Mouse (Mus musculus): ENCODE data around the gene Lsp1.

Gene Lsp1

DNA sequence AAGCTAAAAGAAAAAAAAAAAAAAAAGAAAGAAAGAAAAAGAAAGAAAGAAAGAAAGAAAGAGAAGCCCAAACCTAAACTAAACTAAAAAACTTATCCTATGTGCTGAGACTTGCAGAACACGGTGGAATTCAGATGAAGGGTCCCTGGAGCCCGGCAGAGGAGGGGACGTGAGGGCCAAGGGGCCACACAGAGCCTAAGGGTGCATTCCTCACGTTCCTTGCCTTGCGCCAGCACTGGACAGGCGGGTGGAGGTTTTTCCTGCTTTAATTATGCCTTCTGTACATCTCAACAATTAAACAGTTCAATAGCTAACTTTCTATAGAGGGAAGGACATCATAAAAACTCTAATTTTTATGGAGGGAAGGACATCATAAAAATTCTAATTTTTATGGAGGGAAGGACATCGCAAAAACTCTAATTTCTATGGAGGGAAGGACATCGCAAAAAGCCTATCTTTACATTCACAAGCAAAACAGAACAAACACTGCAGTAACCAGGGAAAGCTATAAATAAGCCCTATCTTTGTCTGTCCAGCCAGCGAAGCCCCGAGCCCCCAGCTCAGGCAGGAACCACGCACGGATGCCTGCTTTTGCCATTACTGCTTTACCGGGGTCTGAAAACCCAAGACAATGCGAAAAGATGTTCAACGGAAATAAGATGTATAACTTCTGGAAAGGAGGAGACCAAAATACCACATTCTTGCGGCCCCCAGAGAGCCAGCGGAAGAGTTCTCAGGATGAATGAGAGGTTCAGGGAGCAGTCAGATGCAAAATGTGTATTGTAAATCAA is 62.8 kb downstream of the Lsp1 start:
- in situ Hi-C loops (cut with MboI; ENCODE audit: low pct_unique_long_range_greater_than_20kb in 1 of 2, low sequenced_read_pairs in 2 of 2, unreplicated experiment in 1 of 2): no loop called here

DNA sequence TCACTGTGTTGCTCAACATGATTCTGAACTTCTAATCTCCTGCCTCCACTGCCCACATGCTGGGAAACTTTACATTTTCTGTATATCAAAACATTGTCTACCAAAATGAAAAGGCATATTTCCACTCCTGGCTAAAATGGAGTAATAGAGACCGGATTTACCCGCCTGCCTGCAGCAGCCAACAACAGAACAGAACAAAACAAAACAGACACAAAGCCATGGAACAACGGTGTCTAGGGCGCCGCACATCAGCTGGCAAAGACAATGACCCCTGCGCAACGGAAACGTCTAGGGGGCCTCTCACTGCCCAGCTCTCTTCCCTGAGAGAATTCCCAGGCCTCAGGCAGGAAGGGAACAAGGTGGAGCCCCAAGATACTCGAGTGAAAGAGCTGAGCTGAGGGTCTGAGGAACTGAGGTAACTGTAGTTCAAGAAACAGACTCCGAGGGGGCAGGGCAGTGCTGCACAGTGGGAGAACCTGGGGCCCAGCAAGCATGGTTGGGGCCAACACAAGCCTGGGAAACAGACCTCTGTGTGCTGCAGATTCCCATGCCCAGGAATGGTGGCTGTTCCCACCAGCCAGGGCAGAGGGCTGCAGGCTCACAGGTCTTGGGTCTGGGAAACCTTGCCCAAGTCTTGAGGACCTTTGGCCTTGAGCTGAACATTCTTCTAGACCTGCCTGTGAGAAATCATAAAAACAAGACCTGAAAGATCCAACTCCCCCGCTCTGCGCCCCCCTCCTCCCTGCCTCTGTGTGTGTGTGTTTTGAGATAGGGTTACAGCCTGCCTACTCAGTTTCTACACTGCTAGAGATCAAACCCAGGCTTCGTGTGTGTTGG is 65.0 kb downstream of the Lsp1 start:
- in situ Hi-C loops (cut with MboI; ENCODE audit: low pct_unique_long_range_greater_than_20kb in 1 of 2, low sequenced_read_pairs in 2 of 2, unreplicated experiment in 1 of 2): no loop called here

GRCm38 (mm10) chr7:142529350-142529749 is 68.7 kb downstream of the Lsp1 start:
- in situ Hi-C loops (cut with MboI; ENCODE audit: low pct_unique_long_range_greater_than_20kb in 1 of 2, low sequenced_read_pairs in 2 of 2, unreplicated experiment in 1 of 2): no loop called here

- in situ Hi-C loops (cut with MboI; ENCODE audit: low pct_unique_long_range_greater_than_20kb in 1 of 2, low sequenced_read_pairs in 2 of 2, unreplicated experiment in 1 of 2): no loop called here
Measured at GRCm38 (mm10) chr7:142531973-142532521, 71.4 kb downstream of the Lsp1 start.

- in situ Hi-C loops (cut with MboI; ENCODE audit: low pct_unique_long_range_greater_than_20kb in 1 of 2, low sequenced_read_pairs in 2 of 2, unreplicated experiment in 1 of 2): no loop called here
Measured at GRCm38 (mm10) chr7:142532671-142533058, 72.1 kb downstream of the Lsp1 start, which contains the start of gene Mrpl23. Gene Mrpl23 (plus strand): TSS chr7:142532686.

DNA sequence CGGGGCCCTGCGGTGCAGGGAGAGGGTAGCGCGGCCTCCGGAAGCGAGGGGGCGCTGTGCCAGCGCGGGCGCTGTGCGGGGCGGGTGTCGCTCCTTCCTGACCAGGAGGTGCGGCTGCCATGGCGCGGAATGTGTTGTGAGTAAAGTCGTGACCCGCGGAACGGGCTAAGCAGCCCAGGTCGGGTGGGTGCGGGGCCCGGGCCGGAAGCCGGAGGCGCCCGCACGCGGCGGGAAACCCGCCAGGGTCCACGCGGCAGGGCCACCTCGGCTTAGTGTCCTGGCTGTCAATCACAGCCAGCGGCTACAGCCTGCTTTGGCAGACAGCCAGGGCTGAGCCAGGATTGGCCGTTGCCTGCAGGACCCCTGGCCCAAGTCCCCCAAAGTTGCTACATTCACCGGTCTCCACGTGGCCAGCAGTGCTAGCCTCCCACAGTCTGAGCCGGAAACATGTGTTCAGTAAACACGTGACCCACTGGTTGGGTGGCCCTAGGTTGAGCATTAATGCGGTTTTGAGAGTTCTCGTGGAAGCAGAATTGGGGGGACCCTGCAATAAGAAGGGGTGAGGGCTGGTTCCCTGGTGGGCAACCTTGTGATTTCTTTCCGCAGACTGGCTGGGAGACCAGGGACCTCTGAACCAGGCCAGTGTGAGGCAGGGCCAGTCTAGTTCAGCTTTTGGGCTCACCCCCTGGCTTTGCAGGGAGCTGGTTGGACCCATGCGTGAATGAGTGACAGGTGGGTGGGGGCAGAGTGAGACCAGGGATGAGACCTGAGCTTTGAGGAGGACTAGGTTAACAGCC is 72.6 kb downstream of the Lsp1 start:
- in situ Hi-C loops (cut with MboI; ENCODE audit: low pct_unique_long_range_greater_than_20kb in 1 of 2, low sequenced_read_pairs in 2 of 2, unreplicated experiment in 1 of 2): no loop called here

DNA sequence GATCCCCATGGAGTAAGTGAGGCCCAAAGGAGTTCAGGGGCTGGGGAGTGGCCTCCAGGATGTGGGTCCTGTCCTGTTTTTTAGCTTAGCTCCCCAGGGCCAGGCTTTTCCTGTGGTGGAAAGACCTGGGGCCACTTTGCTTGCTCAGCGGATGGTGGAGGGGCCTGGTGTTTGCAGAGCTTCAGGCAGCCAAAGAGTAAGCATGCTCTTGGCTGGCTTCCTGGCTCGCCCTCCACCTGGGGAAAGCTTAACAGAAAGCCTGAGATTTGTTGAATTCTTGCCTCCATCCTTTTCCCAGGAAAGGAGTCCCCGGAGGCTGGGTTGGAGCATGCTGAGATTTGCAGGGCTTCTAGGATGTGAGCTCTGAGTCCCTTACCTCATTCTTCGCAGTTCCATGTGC is 74.5 kb downstream of the Lsp1 start:
- in situ Hi-C loops (cut with MboI; ENCODE audit: low pct_unique_long_range_greater_than_20kb in 1 of 2, low sequenced_read_pairs in 2 of 2, unreplicated experiment in 1 of 2): no loop called here

DNA sequence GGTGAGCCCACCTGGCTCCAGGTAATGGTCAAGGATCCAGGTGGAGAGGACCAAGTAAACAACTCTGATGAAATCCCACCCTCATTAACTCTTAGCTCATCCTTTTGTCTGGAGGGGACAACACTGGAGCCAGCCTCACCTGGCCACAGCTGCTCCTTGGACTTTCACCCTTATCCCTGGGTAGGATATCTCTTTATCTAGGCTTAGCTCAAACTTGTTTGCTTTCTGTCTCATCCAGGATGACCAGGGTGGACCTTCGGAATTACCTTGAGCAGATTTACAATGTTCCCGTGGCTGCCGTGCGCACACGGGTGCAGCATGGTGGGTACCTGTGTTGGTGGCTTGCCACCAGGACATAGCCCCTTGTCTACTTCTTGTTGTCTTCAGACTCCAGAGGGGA is 75.2 kb downstream of the Lsp1 start:
- in situ Hi-C loops (cut with MboI; ENCODE audit: low pct_unique_long_range_greater_than_20kb in 1 of 2, low sequenced_read_pairs in 2 of 2, unreplicated experiment in 1 of 2): no loop called here

DNA sequence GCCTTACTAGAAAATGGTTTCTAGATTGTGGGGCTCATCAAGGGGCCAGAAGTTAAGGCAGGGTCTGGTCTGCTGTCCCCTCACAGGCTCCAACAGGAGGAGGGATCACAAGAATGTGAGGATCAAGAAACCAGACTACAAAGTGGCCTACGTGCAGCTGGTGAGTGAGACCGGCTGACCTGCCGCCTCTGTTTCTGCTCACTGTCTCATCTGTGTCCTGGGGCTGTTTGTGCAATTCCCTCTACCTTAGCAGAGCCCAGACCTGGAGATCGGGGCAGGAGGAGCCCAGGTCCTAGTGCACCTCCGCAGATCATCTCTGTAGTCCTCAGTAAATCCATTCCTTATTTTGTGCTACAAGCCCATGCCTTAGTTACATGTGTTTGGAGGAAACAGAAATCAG is 76.6 kb downstream of the Lsp1 start:
- in situ Hi-C loops (cut with MboI; ENCODE audit: low pct_unique_long_range_greater_than_20kb in 1 of 2, low sequenced_read_pairs in 2 of 2, unreplicated experiment in 1 of 2): no loop called here

GRCm38 (mm10) chr7:142537879-142538278 is 77.3 kb downstream of the Lsp1 start:
- in situ Hi-C loops (cut with MboI; ENCODE audit: low pct_unique_long_range_greater_than_20kb in 1 of 2, low sequenced_read_pairs in 2 of 2, unreplicated experiment in 1 of 2): no loop called here

DNA sequence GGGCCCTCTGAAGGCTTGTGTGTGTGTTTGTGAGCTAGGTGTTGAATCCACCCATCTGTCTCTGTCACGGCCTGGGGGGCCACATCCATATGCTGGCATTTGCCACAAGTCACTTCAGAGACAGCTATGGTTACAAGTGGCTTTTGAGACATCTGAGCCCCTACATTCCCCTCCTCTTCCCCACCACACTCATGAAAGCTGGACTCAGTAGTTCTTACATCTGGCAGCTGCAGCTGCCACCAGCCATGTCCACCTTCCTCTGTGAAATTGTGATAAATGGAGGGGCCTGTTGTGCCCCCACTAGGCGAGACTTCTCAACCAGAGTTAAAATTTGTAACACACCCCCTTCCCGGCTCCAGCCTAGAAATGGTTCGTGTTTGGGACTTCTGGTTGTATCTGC is 77.7 kb downstream of the Lsp1 start:
- in situ Hi-C loops (cut with MboI; ENCODE audit: low pct_unique_long_range_greater_than_20kb in 1 of 2, low sequenced_read_pairs in 2 of 2, unreplicated experiment in 1 of 2): no loop called here

- in situ Hi-C loops (cut with MboI; ENCODE audit: low pct_unique_long_range_greater_than_20kb in 1 of 2, low sequenced_read_pairs in 2 of 2, unreplicated experiment in 1 of 2): no loop called here
Measured at GRCm38 (mm10) chr7:142538766-142539165, 78.2 kb downstream of the Lsp1 start.

DNA sequence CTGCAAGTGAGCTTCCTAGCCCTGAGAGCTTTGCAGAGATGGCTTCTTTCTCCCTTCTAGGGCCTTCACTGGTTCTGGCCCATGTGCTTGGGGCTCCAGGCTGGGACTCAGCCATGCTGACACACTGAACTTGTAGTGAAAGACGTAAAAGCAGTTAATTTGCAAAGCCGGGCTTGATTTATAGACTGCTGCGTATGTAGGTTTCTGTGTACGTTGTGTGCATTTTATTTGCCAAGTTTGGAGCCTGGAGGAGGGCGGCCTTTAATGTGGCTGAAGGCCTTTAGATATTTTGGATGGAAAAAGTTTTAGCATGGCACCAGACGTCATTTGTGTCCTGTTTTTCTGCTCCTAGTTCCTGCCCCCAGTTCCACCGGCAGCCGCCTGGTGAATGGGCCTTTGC is 79.2 kb downstream of the Lsp1 start:
- in situ Hi-C loops (cut with MboI; ENCODE audit: low pct_unique_long_range_greater_than_20kb in 1 of 2, low sequenced_read_pairs in 2 of 2, unreplicated experiment in 1 of 2): no loop called here

- in situ Hi-C loops (cut with MboI; ENCODE audit: low pct_unique_long_range_greater_than_20kb in 1 of 2, low sequenced_read_pairs in 2 of 2, unreplicated experiment in 1 of 2): no loop called here
Measured at GRCm38 (mm10) chr7:142542771-142543303, 82.2 kb downstream of the Lsp1 start.

Data from mouse embryonic stem cell (cell line).